Mouse (Mus musculus) spleen, postnatal 36 days (tissue): ENCODE results near the gene Apela.
"Not testable (repeated sequence)": the region's sequence is repeated elsewhere in the genome, so short reads cannot be mapped to it uniquely, and the experiment has no call there.

Experiments
- DNase-seq, 2 experiments: peaks; one replicate each; pipeline ENCODE4 v3.0.0; 2022; ENCODE audit warnings: low spot score in 2 of 2, mixed read lengths in 1 of 2

Apela gene

DNA sequence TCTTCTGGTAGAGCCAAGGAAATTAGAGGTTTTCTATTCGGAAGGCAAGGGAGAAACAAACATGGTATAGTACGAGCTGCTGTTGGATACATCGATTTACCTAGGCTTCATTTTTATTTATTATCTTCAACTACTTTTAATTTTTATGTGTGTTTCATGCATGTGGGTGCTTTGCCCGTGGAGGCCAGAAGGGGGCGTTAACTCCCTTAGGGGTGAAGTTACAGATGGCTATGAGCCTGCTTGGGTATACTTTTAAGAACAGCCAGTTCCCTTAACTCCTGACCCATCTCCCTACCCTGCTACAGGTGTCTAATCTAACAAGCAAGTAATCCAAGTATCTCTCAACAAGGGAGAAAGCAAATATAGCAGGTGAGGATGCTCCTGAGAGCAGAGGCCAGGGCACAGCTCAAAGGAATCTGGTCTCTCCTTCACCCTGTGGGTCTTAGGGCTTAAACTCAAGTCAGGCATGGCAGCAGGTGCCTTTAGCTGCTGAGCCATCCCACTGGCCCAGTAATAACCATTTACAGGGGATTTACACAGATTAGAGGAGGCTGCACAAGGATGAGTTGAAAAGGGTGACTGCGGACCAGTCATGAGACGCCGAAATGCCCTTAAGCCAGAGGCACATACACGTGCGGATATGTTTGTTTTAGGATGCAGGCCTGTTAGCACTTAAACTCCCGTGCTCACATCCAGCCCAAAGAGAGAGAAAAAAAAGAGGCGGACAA lies 8.0 kb downstream of the Apela start:
- DNase-seq, result no peak

DNA sequence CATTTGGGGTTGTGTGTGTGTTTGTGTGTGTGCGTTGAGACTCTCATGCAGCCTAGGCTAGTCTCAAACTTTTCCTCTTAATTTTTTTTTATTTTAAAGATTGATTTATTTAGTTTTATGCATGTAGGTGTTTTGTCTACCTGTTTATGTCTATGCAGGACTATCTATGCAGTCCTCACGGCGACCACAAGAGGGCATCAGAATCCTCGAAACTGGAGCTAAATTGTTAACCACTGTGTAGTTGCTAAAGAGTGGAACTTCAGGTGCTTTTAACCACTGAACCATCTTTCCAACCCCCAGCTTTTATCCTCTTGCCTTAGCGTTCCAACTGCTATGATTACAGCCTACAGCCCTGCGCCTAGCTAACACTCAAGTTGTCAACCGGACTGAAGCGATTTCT lies 14.7 kb downstream of the Apela start:
- peak; percentile 3 to 10 for DNase-seq

DNA sequence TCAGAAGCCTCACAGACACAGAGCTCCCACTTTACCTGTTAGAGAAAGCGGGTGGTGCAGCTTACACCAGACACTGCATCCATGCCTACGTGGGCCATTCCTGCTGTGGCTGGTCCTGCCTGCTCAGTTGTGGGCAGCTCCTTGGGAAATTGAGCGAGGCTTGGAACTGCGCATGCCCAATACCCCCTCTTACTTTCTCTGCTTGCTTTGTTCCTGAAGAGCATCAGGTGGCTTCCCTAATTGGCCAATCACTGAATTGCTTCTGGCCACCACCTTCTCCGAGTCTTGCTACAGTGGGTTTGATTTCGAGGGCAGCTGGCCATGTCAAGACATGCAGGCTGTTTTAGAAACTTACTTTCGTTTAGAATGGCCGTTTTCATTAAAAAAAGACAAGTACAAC lies 18.7 kb downstream of the Apela start, which contains the start of the genes Trim61 and Trim60:
TSS of gene Trim61 (minus strand) at position 101 of the 400 bp plus-strand sequence.
TSS of gene Trim60 (minus strand) at position 162 of the 400 bp plus-strand sequence.
- no peak for DNase-seq

DNA sequence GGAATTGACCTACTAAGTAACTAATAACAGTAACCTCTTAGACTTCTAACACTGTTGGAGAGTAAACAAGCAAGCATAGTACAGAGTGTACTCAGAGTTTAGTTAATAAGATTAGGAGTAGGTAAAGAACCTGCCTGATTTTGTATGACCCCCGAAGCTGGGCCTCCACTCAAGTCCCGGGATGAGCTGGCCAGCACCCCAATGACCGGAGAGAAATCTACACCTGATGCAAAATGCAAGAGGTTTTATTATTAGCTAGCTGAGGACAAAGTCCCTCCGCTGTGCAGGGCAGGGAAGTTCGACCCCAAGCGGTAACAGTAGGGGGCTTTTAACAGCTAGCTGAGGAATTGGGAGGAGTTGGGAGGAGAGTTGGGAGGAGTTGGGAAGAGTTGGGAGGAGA lies 29.5 kb downstream of the Apela start:
- not testable (repeated sequence) for DNase-seq

DNA sequence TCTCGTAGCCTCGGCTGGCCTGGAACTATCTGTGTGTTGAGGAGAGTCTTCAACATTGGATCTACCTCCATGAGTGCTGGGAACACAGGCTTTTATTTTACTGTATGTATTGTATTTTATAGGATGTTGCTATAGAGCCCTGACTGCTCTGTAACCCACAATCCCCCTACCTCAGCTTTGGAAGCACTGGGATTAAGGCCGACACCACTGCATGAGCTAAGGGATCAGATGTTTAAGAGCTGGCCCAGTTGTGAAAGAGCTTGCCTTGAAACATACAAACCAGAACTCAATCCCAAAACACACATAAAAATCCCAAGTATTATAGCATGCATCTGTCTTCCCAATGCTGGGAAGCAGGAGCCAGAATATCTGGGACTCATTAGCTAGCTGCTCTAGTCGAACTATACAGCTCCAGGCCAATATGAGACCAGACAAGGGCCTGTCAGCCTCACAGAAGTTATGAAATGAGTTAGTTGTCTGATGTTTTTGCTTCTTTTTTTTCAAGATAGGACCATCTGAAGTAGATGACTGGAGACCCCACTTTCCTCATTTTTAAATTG lies 38.2 kb downstream of the Apela start:
- no peak for DNase-seq

DNA sequence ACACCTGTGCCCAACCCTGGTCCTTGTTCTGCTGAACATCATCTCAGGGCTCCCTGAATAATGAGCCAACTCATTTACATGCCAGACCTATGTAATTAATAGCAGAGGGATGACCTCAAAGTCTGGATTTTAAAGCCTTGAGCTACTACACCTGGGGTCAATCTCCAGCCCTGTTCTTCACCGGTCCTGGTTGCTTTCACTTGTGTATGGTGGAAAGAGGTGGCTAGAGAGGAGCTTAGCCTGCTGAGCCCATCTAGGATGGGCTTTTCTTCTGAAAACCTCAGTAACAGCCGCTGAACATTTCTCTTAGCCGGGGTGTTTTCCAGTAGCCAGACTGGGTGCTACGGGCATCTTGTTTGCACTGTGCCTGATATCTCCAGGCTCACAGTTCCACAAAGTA lies 49.4 kb downstream of the Apela start, which contains the start of gene Trim75:
TSS of gene Trim75 (minus strand) at position 101 of the 400 bp plus-strand sequence.
- no peak for DNase-seq

DNA sequence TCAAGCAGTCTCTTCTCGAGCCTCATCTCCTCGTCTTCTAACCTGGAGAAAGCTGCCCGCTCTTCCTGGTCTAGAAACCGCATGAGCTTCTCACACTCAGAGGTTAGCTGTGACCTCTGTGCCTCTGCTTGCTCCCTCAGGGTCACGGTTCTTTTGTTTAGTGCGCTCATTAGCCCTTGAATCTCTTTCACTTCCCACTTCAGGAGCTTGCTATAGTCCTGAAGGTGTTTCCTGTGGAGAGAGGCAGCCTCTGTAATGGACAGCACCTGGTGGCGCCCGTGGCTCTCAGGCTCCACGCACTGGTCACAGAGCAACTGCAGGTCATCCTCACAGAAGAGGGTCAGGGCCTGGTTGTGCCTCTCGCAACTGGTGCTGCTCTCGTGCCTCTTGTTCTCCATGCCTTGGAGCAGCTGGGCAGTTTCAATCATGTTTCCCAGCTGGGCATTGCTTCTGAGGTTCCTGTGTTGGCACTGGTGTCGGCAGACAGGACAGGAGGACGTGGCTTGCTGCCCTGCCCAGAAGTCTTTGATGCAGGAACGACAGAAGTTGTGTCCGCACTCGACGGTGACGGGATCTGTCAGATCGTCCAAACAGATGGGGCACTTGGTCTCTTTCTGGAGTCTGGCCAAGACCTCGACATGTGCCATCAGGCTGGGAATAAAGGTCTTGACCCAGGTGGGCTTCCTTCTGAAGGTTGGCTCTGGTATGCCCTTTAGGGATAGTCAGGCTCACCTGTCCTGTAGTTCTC lies 53.8 kb downstream of the Apela start:
- no peak for DNase-seq
